Mouse (Mus musculus): ENCODE results near the gene Ldb3. TPM values are rescaled to one million over a fixed set of nuclear protein-coding genes. Genes with fewer than 3 reads are reported as not detected.

Gene Ldb3
- polyA plus RNA-seq, 1 experiment = 1.1 TPM

DNA sequence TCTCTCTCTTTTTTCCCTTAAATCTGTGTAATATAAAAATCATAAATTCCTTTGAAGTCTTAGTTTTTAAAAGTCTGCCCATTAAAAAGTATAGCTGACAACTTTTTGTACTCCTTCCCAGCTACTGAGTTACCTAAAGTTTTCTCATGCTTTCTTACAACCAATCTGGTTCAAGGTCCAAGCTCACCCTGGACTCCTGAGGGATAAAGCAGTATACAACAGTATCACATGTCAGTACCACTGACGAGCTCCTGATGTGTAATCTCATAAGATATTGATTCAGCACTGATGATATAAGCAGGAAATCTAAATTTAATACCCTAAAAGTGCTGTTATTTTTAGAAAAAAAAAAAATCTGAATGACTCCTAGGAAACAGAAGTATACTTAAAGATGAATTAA is 97.5 kb downstream of the Ldb3 start:
- 64% methylated on average over 1 of the region's 1 CpGs for WGBS
- H3K27ac ChIP-seq (ENCODE audit: control insufficient read depth, insufficient read depth, low read depth, low read length, poor library complexity) = no peak overlapping the region
- no peak overlapping the region for H3K4me3 ChIP-seq (replicated peaks; ENCODE audit: control insufficient read depth, low read depth, low read length)
- TF ChIP-seq CTCF (IDR thresholded peaks at IDR 0.05; ENCODE audit: control insufficient read depth, insufficient read depth, low read length) = no peak
- H3K4me1 ChIP-seq (ENCODE audit: control insufficient read depth, insufficient read depth, low read length) = no peaks in the 10 kb centered on the region

DNA sequence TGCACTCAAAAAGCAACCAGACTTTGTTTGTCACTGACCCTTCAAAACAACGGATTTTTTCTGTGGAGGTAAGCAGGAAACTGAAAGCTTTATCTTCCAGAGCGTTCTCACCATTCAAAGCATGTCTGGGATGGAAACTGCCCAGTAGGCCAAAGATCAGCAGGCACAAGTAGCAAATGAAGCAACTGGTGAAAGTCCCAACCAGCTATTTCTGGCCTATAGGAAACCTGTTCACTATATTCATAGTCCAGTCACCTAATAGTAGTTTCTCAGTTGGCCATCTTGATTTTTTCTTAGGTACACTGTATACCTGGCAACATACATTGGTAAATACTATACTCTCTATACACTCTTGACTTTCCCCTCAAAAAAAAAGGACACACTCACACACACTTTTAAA is 98.6 kb downstream of the Ldb3 start:
- TF ChIP-seq POLR2A (IDR thresholded peaks at IDR 0.05; ENCODE audit: borderline replicate concordance, control insufficient read depth, low read depth, low read length) (no peak), CTCF (IDR thresholded peaks at IDR 0.05; ENCODE audit: control insufficient read depth, insufficient read depth, low read length) (no peak)
- Histone ChIP-seq H3K4me1 (ENCODE audit: control insufficient read depth, insufficient read depth, low read length) (no peaks in the 10 kb centered on the region), H3K27ac (ENCODE audit: control insufficient read depth, insufficient read depth, low read depth, low read length, poor library complexity) (no peak overlapping the region), H3K4me3 (replicated peaks; ENCODE audit: control insufficient read depth, low read depth, low read length) (no peak overlapping the region)
- 74% methylated on average over 2 of the region's 2 CpGs for WGBS

DNA sequence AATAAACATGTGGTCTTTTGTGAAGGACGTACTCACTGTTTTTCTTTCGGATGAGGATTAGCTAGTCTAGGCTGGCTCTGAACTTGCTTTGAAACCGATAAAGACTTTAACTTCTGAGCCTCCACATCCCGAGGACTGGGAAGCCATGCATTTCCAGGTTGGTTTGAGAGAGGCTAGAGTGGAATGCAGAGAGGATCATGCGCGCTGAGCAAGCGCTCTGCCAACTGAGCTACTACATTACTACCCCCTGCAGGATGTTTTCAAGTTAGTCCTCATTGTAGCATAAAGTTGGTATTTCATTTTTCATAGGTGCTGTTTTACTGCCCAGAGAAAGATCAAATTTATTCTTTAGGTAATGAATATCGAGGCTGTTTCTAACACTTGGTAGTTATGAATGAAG is 102.3 kb downstream of the Ldb3 start:
- WGBS = 77% methylated on average over 8 of the region's 8 CpGs
- H3K4me3 ChIP-seq (replicated peaks; ENCODE audit: control insufficient read depth, low read depth, low read length) = no peak overlapping the region
- H3K27ac ChIP-seq (ENCODE audit: control insufficient read depth, insufficient read depth, low read depth, low read length, poor library complexity) = no peak overlapping the region
- H3K4me1 ChIP-seq (ENCODE audit: control insufficient read depth, insufficient read depth, low read length) = no peaks in the 10 kb centered on the region
- no peak for TF ChIP-seq POLR2A (IDR thresholded peaks at IDR 0.05; ENCODE audit: borderline replicate concordance, control insufficient read depth, low read depth, low read length)
- TF ChIP-seq CTCF (IDR thresholded peaks at IDR 0.05; ENCODE audit: control insufficient read depth, insufficient read depth, low read length) = no peak

DNA sequence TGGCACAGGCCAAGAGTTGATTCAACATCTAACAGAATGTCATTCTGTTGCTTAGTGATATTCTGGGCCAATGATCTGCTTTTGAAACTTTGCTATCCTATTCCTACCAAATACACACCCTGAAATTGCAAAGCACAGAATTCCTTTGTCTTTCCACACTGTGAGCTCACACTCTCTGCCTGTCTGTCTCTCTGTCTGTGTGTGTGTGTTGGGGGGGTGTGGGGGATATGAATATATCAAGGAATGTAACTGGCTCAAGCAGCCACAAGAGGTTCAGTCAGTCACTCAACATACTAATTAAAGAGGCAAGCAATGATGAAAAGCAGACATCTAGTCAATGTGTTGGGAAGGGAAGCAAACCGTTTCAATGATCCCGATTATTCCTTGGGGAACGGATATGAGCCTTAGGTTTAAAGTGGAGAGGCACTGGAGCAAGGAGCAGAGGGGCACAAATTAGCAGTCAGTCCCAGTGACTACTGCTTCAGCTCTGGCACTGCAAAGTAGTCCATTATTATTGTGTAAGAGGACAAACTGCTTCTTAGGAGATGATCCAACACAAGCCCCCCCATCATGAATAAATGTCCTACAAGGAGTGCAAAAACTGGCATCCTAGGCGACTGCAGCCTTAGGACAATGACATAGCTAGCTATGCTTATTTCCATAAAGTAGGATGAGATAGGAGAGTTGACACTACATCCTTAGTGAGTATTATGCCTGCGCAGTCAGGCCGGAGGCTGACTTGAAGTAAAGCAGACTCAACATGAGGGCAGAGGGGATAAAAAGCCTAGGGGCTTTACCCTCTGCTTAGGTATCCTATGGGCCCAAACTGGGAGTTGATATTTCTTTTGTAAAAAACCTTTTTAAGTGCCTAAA is 104.8 kb downstream of the Ldb3 start:
- H3K4me3 ChIP-seq (replicated peaks; ENCODE audit: control insufficient read depth, low read depth, low read length) = no peak overlapping the region
- H3K27ac ChIP-seq (ENCODE audit: control insufficient read depth, insufficient read depth, low read depth, low read length, poor library complexity) = no peak overlapping the region
- TF ChIP-seq POLR2A (IDR thresholded peaks at IDR 0.05; ENCODE audit: borderline replicate concordance, control insufficient read depth, low read depth, low read length) = no peak
- no peak for TF ChIP-seq CTCF (IDR thresholded peaks at IDR 0.05; ENCODE audit: control insufficient read depth, insufficient read depth, low read length)
- no peaks in the 10 kb centered on the region for H3K4me1 ChIP-seq (ENCODE audit: control insufficient read depth, insufficient read depth, low read length)
- 81% methylated on average over 6 of the region's 6 CpGs for WGBS

Other genes with a start within 250 kb of the Ldb3 start
- gene Fam25c, start 233.2 kb downstream of the Ldb3 start, polyA plus RNA-seq (2011; ENCODE audit: insufficient read depth, insufficient read length, low replicate concordance, missing spikeins) = not detected in 2 replicates
- not detected in 2 replicates for gene Sncg, start 213.9 kb downstream of the Ldb3 start, polyA plus RNA-seq (2011; ENCODE audit: insufficient read depth, insufficient read length, low replicate concordance, missing spikeins)
- gene Mmrn2, start 213.2 kb downstream of the Ldb3 start, polyA plus RNA-seq (2011; ENCODE audit: insufficient read depth, insufficient read length, low replicate concordance, missing spikeins) = 3.0 TPM in 2 replicates
- gene Bmpr1a, start 85.3 kb downstream of the Ldb3 start, polyA plus RNA-seq (2011; ENCODE audit: insufficient read depth, insufficient read length, low replicate concordance, missing spikeins) = 0.57 and 5.9 TPM in 2 replicates
- gene 9230112D13Rik, start 65.9 kb downstream of the Ldb3 start, polyA plus RNA-seq (2011; ENCODE audit: insufficient read depth, insufficient read length, low replicate concordance, missing spikeins) = not detected in 2 replicates
- gene Opn4, start 11.5 kb upstream of the Ldb3 start, polyA plus RNA-seq (2011; ENCODE audit: insufficient read depth, insufficient read length, low replicate concordance, missing spikeins) = not detected in 2 replicates
- 108 and 131 TPM in 2 replicates for gene Wapl, start 85.2 kb upstream of the Ldb3 start, polyA plus RNA-seq (2011; ENCODE audit: insufficient read depth, insufficient read length, low replicate concordance, missing spikeins)
- gene Grid1, start 231.4 kb upstream of the Ldb3 start, polyA plus RNA-seq (2011; ENCODE audit: insufficient read depth, insufficient read length, low replicate concordance, missing spikeins) = 0.35 TPM in 1 of 2 replicates, not detected in the other

Measured in bone marrow, adult 2 months (tissue).